Mouse (Mus musculus) liver, adult 2 months (tissue): ENCODE results near the gene Bcl2l12.

Experiments used
- CTCF ChIP-seq: fragments of 200-500 bp; IDR thresholded peaks from 2 replicates; pipeline ENCODE4 v1.5.1; 2011; ENCODE audit warnings: low read depth, low read length, control low read depth
- POLR2A ChIP-seq: fragments of 200-500 bp; IDR thresholded peaks from 2 replicates; pipeline ENCODE4 v1.6.1; 2011; ENCODE audit warnings: low read length, control low read depth; ENCODE audit not compliant: insufficient read depth; ENCODE audit errors: extremely low read depth

DNA sequence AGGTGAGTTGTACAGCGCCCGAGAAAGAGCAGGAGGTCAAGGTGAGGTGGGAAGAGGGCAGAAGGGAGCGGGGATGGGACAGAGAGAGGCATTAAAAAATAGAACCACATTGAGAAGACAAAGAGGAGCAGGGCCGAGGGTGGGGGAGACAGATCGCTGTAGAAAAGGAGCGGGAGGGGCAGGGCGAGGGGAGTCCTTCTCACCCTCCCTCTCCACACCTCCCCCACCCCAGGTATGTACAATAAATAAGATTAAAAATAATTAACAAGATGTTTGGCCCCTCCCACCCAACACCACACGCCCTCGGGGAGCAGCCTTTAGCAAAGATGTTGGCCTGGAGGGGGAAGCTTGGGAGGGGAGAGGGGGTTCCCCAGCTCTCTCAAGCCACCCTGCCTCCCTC lies 29.2 kb upstream of the Bcl2l12 start:
- TF ChIP-seq CTCF, result no peak
- TF ChIP-seq POLR2A, result no peak
